Mouse (Mus musculus) heart, adult 2 months (tissue): ENCODE results near the gene Fut2. TPM values are rescaled to one million over a fixed set of nuclear protein-coding genes. Genes with fewer than 3 reads are reported as not detected.

Experiments
- DNase-seq, 2 experiments: peaks; one replicate each; pipeline ENCODE4 v3.0.0; 2021
- H3K27ac ChIP-seq: fragments of 200-600 bp; 2 replicates; pipeline ENCODE4 v1.8.1; 2022
- H3K27me3 ChIP-seq: fragments of 200-500 bp; 2 replicates; pipeline ENCODE4 v1.6.1; 2012; ENCODE audit warnings: mild to moderate bottlenecking, low read length, inconsistent platforms, mixed read lengths; ENCODE audit not compliant: control insufficient read depth, insufficient read depth
- H3K36me3 ChIP-seq: fragments of 200-500 bp; 2 replicates; pipeline ENCODE4 v1.6.1; 2012; ENCODE audit warnings: low read length, inconsistent platforms; ENCODE audit not compliant: control insufficient read depth, insufficient read depth
- H3K4me1 ChIP-seq: fragments of 200-500 bp; 2 replicates; pipeline ENCODE4 v1.6.1; 2011; ENCODE audit warnings: low read length; ENCODE audit not compliant: control insufficient read depth, insufficient read depth
- H3K4me3 ChIP-seq: fragments of 200-600 bp; 2 replicates; pipeline ENCODE4 v1.8.1; 2022
- H3K79me2 ChIP-seq: fragments of 200-500 bp; replicated peaks from 2 replicates; pipeline ENCODE4 v1.6.1; 2012; ENCODE audit warnings: mild to moderate bottlenecking, inconsistent platforms, low read length, moderate library complexity, mixed read lengths; ENCODE audit not compliant: control insufficient read depth, insufficient read depth
- H3K9ac ChIP-seq: fragments of 200-500 bp; 2 replicates; pipeline ENCODE4 v1.6.1; 2012; ENCODE audit warnings: low read depth, mild to moderate bottlenecking, control low read depth, inconsistent platforms, low read length, mixed read lengths
- CTCF ChIP-seq: fragments of 200-600 bp; IDR thresholded peaks from 2 replicates; pipeline ENCODE4 v1.8.1; 2022; ENCODE audit warnings: antibody characterized with exemption, mild to moderate bottlenecking, moderate library complexity
- EP300 ChIP-seq: fragments of 200-500 bp; IDR thresholded peaks from 2 replicates; pipeline ENCODE4 v1.6.1; 2011; ENCODE audit warnings: low read depth, low read length, control low read depth; ENCODE audit not compliant: insufficient read depth
- POLR2A ChIP-seq: fragments of 200-500 bp; IDR thresholded peaks from 2 replicates; pipeline ENCODE4 v1.6.1; 2011; ENCODE audit warnings: mild to moderate bottlenecking, low read depth, low read length, control low read depth; ENCODE audit not compliant: insufficient read depth
- WGBS: fragments of 180-500 bp; shearing (Covaris S2); methylation state at CpG from one replicate; pipeline ENCODE4 v1.1.7; 2018; 5-methylcytosine and 5-hydroxymethylcytosine counted together
- intact Hi-C: fragments of 180-260 bp; cut with DNase I; formaldehyde crosslinking; loops from one replicate; pipeline ENCODE4 v1.15.1; 2025
- polyA plus RNA-seq: library from polyadenylated mRNA; depleted of rRNA; stranded (reverse); fragments of >200 nt; gene quantifications from 2 replicates; pipeline ENCODE4 v1.2.3, GENCODE M21; 2012
- total RNA-seq, 2 experiments: library from RNA; stranded (reverse); gene quantifications; 2 replicates each; pipeline ENCODE4 v1.2.3; 2021

The Fut2 gene
- total and polyA plus RNA-seq, 3 experiments: 0.50 to 1.1 (median 0.60) TPM

GRCm38 (mm10) chr7:45701072-45701471 lies 34.9 kb upstream of the Fut2 start:
- peak in 1 of 2 experiments; percentile 59 for DNase-seq
- intact Hi-C loops: loop anchor here (5.0 kb wide), 3 partner anchors 174 to 1149 kb away; partner anchors contain the start of genes Nr1h2, Plekha4 and Ppp1r15a
- TF ChIP-seq CTCF (no peak), POLR2A (no peak), EP300 (no peak)
- Histone ChIP-seq H3K27me3 (0 out of 2 replicates have a peak, but pooled peaks cover 3% of the 10 kb centered on the region), H3K9ac (peak overlapping the region; percentile 18; the same call in 1 of the 2 replicates), H3K4me1 (peaks cover 9% of the 10 kb centered on the region), H3K36me3 (no peaks in the 10 kb centered on the region), H3K79me2 (no peaks in the 10 kb centered on the region), H3K27ac (peak overlapping the region; percentile 47), H3K4me3 (peak overlapping the region; percentile 44; the same call in 1 of the 2 replicates)
- WGBS: 35% methylated on average over 11 of the region's 11 CpGs

DNA sequence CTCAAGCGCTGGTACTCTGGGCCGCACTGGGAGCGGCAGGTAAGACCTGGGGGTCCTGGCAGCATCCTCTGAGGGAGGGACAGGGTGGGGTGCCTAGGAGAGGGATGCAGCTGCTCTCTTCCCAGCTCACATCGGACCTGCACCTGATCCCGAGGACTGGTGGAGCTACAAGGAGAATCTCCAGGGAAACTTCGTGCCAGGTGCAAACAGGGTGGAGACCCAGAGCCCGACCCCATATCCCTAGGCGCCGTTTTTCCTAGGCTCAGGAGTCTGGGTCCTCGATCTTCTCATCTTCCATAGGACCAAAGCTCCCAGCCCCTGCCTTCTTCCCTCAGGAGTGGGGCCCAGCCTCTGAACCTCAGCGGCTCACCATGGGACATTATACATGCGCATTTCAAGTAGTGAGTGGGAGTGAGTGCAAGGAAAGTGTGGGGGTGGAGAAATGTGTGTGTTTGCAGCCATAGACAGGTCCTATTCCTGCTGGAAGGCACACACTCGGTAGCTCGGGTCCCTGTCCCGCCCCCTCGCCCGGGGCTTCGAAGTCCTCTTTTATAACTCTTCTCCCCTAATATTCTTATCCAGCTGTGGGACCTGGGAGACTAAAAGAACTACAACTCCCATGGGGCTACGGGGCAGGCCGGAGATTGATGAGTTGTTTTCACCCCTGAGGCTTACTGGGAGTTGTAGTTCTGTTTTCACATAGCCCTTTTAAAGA lies 34.3 kb upstream of the Fut2 start:
- H3K36me3 ChIP-seq: no peaks in the 10 kb centered on the region
- H3K4me3 ChIP-seq: peak overlapping the region; percentile 44
- under 1% methylated on average over 20 of the region's 20 CpGs for WGBS
- peak; percentile 79 to 85 for DNase-seq
- no peaks in the 10 kb centered on the region for H3K79me2 ChIP-seq
- TF ChIP-seq EP300 (no peak), POLR2A (no peak), CTCF (no peak)
- H3K9ac ChIP-seq: peak overlapping the region; percentile 68
- H3K27ac ChIP-seq: peak overlapping the region; percentile 47
- H3K4me1 ChIP-seq: peaks cover 9% of the 10 kb centered on the region
- intact Hi-C loops: loop anchor here (5.0 kb wide), 3 partner anchors 173 to 1148 kb away; partner anchors contain the start of genes Nr1h2, Plekha4 and Ppp1r15a
- 0 out of 2 replicates have a peak, but pooled peaks cover 3% of the 10 kb centered on the region for H3K27me3 ChIP-seq

DNA sequence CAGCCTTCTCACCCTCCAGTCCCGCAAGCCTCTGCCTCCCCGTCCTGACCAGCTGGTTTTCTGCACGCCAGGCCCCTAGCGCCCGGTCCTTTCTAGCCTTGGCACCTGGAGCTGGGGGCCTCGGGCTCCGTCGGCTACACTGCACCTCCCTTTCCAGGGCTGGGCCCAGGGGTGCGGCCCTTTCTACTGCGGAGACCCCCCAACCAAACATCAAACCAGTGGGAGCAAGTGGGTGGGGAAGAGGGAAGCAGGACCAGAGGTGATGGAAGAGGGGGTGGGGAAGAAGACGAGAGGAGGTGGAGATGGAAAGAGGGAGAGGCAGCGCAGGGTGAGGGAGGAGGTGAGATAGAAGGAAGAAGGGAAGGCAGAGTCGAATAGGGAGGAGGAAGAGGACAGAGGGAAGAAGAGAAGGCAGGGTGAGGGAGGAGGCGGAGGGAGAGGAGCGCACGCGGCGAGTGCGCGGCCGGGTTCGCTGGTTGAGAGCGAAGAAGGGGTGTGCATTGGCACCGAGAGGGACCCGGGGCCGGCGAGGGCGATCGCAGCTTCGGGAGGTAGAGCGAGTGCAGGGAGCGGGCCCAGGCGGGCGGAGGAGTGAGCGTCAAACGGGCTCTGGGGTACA lies 33.4 kb upstream of the Fut2 start, which contains the start of gene Car11:
TSS of gene Car11 (plus strand) at position 321 of the 619 bp plus-strand sequence.
- peak within 1 kb of the TSS; percentile 68 for H3K9ac ChIP-seq
- peak within 1 kb of the TSS; percentile 44 for H3K4me3 ChIP-seq
- TF ChIP-seq EP300: no peak
- TF ChIP-seq CTCF: no peak
- no peak for TF ChIP-seq POLR2A
- H3K36me3 ChIP-seq: no peaks in the 10 kb centered on the region
- intact Hi-C loops: loop anchor here (5.0 kb wide), 3 partner anchors 172 to 1147 kb away; partner anchors contain the start of genes Nr1h2, Plekha4 and Ppp1r15a
- 7% methylated on average over 36 of the region's 36 CpGs for WGBS
- H3K27ac ChIP-seq: peak within 1 kb of the TSS; percentile 2; the same call in 1 of the 2 replicates
- H3K79me2 ChIP-seq: no peaks in the 10 kb centered on the region
- 0 out of 2 replicates have a peak, but pooled peaks cover 3% of the 10 kb centered on the region for H3K27me3 ChIP-seq
- peaks cover 9% of the 10 kb centered on the region for H3K4me1 ChIP-seq
- DNase-seq: no peak

GRCm38 (mm10) chr7:45697894-45698293 lies 31.7 kb upstream of the Fut2 start:
- Histone ChIP-seq H3K27ac (no peak overlapping the region), H3K9ac (no peak overlapping the region), H3K4me1 (peaks cover 4% of the 10 kb centered on the region; the same call in 1 of the 2 replicates), H3K79me2 (no peaks in the 10 kb centered on the region), H3K27me3 (0 out of 2 replicates have a peak, but pooled peaks cover 3% of the 10 kb centered on the region), H3K4me3 (no peak overlapping the region), H3K36me3 (no peaks in the 10 kb centered on the region)
- WGBS: 76% methylated on average over 7 of the region's 7 CpGs
- intact Hi-C loops: no loop called here
- no peak for DNase-seq
- no peak for TF ChIP-seq CTCF
- no peak for TF ChIP-seq POLR2A
- no peak for TF ChIP-seq EP300

- Histone ChIP-seq H3K4me1 (0 out of 2 replicates have a peak, but pooled peaks cover 1% of the 10 kb centered on the region), H3K27ac (no peak overlapping the region), H3K27me3 (0 out of 2 replicates have a peak, but pooled peaks cover 3% of the 10 kb centered on the region), H3K36me3 (no peaks in the 10 kb centered on the region), H3K79me2 (no peaks in the 10 kb centered on the region), H3K4me3 (no peak overlapping the region), H3K9ac (no peak overlapping the region)
- intact Hi-C loops: no loop called here
- TF ChIP-seq CTCF (no peak), EP300 (no peak), POLR2A (no peak)
- WGBS: 30% methylated on average over 6 of the region's 6 CpGs
- DNase-seq: no peak
Observed at GRCm38 (mm10) chr7:45695098-45695497, 28.9 kb upstream of the Fut2 start.
